Mouse (Mus musculus): ENCODE results near the gene Nlrc4. TPM values are rescaled to one million over a fixed set of nuclear protein-coding genes. Genes with fewer than 3 reads are reported as not detected.

Nlrc4 gene
- polyA plus RNA-seq, 1 experiment from 2014 or later: 0.20 TPM

DNA sequence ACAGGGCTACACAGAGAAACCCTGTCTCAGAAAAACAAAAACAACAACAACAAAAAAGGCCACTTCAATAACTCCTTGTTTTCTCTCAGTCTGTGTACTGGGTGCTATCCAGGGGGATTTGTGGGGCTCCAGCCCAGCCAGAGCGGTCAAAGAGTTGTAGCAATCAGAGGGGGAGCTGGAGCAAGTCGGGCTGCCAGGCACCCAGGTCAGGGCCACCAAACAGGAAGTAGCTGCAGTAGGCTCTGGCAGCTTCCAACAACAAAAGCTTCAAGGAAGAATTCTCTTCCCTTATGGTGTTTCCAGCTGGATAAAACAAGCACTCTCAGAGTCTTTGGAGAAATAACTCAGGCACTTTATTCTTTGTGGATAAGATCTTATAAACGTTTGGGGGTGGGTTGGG lies 5.0 kb downstream of the Nlrc4 start:
- Histone ChIP-seq H3K4me3 (ENCODE audit: low read depth, low read length) (no peak overlapping the region), H3K9ac (ENCODE audit: low read length) (no peak overlapping the region), H3K9me3 (ENCODE audit: control insufficient read depth, low read length) (no peaks in the 10 kb centered on the region), H3K27me3 (ENCODE audit: control insufficient read depth, insufficient read depth, low read length) (no peaks in the 10 kb centered on the region), H3K4me1 (ENCODE audit: control insufficient read depth, insufficient read depth, low read length) (no peaks in the 10 kb centered on the region), H3K27ac (replicated peaks; ENCODE audit: low read depth, low read length) (no peak overlapping the region), H3K4me2 (ENCODE audit: low read depth, severe bottlenecking) (no peak overlapping the region), H3K36me3 (ENCODE audit: control insufficient read depth, insufficient read depth, low read length) (no peaks in the 10 kb centered on the region)
- no peak for DNase-seq (ENCODE audit: low spot score)
- 75% methylated on average over 3 of the region's 3 CpGs for WGBS
- ATAC-seq (ENCODE audit: insufficient number of reproducible peaks, low FRiP score, low TSS enrichment, low read depth): no peak

DNA sequence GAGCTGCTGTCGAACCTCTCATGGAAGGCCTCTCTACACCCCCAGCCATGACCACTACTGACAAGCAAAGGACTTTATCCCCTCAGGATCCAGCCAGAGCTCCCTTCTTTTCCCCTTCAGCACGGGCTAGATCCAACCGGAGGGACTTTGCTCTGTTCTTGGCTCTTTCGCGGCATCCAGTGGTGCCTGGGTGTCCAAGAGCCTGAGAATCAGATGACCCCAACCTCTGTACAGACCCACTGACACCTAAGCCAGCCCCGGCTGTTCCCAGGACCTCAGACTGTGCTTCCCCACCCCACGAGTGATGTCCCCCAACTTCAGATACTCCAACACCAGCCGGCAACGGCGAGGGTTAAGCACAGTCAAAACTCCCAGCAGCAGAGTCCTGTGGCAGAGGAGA lies 9.2 kb downstream of the Nlrc4 start:
- no peak overlapping the region for H3K4me2 ChIP-seq (ENCODE audit: low read depth, severe bottlenecking)
- H3K36me3 ChIP-seq (ENCODE audit: control insufficient read depth, insufficient read depth, low read length): no peaks in the 10 kb centered on the region
- H3K27ac ChIP-seq (replicated peaks; ENCODE audit: low read depth, low read length): no peak overlapping the region
- 91% methylated on average over 10 of the region's 10 CpGs for WGBS
- H3K27me3 ChIP-seq (ENCODE audit: control insufficient read depth, insufficient read depth, low read length): no peaks in the 10 kb centered on the region
- no peak for DNase-seq (ENCODE audit: low spot score)
- no peak overlapping the region for H3K4me3 ChIP-seq (ENCODE audit: low read depth, low read length)
- no peaks in the 10 kb centered on the region for H3K9me3 ChIP-seq (ENCODE audit: control insufficient read depth, low read length)
- H3K9ac ChIP-seq (ENCODE audit: low read length): no peak overlapping the region
- ATAC-seq (ENCODE audit: insufficient number of reproducible peaks, low FRiP score, low TSS enrichment, low read depth): no peak
- H3K4me1 ChIP-seq (ENCODE audit: control insufficient read depth, insufficient read depth, low read length): no peaks in the 10 kb centered on the region

DNA sequence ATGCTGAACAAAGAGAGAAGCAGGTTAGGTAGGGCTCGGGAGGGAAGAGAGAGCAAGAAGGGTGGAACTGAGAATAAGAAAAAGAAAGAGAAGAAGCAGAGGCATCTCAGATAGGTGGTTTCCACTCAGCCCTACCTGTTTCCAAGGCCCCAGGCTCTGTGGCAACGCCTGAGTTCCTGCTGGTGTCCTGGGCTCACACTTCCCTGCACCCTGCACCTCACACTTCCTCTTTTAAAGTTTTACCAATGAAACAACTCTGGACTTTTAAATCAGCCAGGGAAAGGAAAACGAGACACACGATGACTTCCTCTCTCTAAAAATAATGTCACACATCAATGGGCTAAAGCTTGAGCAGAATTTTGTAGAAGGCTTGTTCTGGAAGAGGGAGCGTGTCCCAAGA lies 18.5 kb downstream of the Nlrc4 start:
- Histone ChIP-seq H3K9ac (ENCODE audit: low read length) (no peak overlapping the region), H3K27me3 (ENCODE audit: control insufficient read depth, insufficient read depth, low read length) (no peaks in the 10 kb centered on the region), H3K4me1 (ENCODE audit: control insufficient read depth, insufficient read depth, low read length) (no peaks in the 10 kb centered on the region), H3K4me3 (ENCODE audit: low read depth, low read length) (no peak overlapping the region), H3K36me3 (ENCODE audit: control insufficient read depth, insufficient read depth, low read length) (no peaks in the 10 kb centered on the region), H3K27ac (replicated peaks; ENCODE audit: low read depth, low read length) (no peak overlapping the region), H3K9me3 (ENCODE audit: control insufficient read depth, low read length) (no peaks in the 10 kb centered on the region), H3K4me2 (ENCODE audit: low read depth, severe bottlenecking) (no peak overlapping the region)
- ATAC-seq (ENCODE audit: insufficient number of reproducible peaks, low FRiP score, low TSS enrichment, low read depth) (no peak), DNase-seq (ENCODE audit: low spot score) (no peak)
- WGBS: 82% methylated on average over 5 of the region's 5 CpGs

DNA sequence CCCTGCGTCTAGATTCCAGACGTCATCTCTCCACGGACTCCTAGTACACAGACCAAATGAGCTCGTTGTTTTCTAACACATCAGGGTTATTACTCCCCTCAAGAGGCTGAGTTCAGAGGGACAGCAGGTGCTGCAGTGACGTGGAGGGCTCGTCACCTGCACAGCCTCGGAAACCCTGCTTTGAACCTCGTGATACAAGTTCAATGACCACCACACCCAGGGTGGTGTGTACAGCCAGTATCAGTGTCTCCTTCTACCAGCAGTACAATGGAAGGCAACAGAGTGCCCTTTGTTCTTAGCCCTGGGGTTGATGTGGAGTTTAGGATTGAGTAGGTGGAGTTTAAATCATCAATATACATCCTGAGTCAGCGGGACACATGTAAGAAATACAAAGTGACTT lies 21.2 kb downstream of the Nlrc4 start:
- H3K4me2 ChIP-seq (ENCODE audit: low read depth, severe bottlenecking): no peak overlapping the region
- 83% methylated on average over 9 of the region's 9 CpGs for WGBS

DNA sequence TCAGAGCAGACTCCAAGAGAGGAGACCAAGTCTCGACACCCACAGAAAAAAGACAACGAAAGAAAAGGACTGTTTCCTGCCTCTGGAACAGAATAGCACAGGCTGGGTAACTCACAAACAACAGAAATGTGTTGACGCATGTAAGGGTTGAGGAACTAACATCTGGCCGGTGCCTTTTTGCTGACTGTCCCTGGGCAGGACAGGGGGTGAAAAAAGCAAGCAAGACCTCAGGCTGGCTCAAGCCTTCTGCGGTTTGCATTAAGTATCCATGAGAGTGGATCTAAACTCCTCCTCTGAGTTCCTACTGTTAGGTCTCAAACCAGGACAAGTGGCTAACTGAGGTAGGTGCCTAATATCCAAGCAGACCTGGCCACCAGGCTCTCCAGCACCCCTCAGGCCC lies 26.3 kb downstream of the Nlrc4 start:
- H3K4me1 ChIP-seq (ENCODE audit: control insufficient read depth, insufficient read depth, low read length): no peaks in the 10 kb centered on the region
- no peak overlapping the region for H3K27ac ChIP-seq (replicated peaks; ENCODE audit: low read depth, low read length)
- H3K4me3 ChIP-seq (ENCODE audit: low read depth, low read length): no peak overlapping the region
- no peaks in the 10 kb centered on the region for H3K27me3 ChIP-seq (ENCODE audit: control insufficient read depth, insufficient read depth, low read length)
- no peak overlapping the region for H3K9ac ChIP-seq (ENCODE audit: low read length)
- H3K4me2 ChIP-seq (ENCODE audit: low read depth, severe bottlenecking): no peak overlapping the region
- no peak for DNase-seq (ENCODE audit: low spot score)
- 93% methylated on average over 5 of the region's 5 CpGs for WGBS
- H3K36me3 ChIP-seq (ENCODE audit: control insufficient read depth, insufficient read depth, low read length): no peaks in the 10 kb centered on the region
- H3K9me3 ChIP-seq (ENCODE audit: control insufficient read depth, low read length): no peaks in the 10 kb centered on the region
- no peak for ATAC-seq (ENCODE audit: insufficient number of reproducible peaks, low FRiP score, low TSS enrichment, low read depth)

More for the DNA sequence above, 21.2 kb downstream of the Nlrc4 start:
- no peak for DNase-seq (ENCODE audit: low spot score)
- Histone ChIP-seq H3K4me1 (ENCODE audit: control insufficient read depth, insufficient read depth, low read length) (no peaks in the 10 kb centered on the region), H3K9ac (ENCODE audit: low read length) (no peak overlapping the region), H3K4me3 (ENCODE audit: low read depth, low read length) (no peak overlapping the region), H3K36me3 (ENCODE audit: control insufficient read depth, insufficient read depth, low read length) (no peaks in the 10 kb centered on the region), H3K9me3 (ENCODE audit: control insufficient read depth, low read length) (no peaks in the 10 kb centered on the region), H3K27me3 (ENCODE audit: control insufficient read depth, insufficient read depth, low read length) (no peaks in the 10 kb centered on the region), H3K27ac (replicated peaks; ENCODE audit: low read depth, low read length) (no peak overlapping the region)
- no peak for ATAC-seq (ENCODE audit: insufficient number of reproducible peaks, low FRiP score, low TSS enrichment, low read depth)

DNA sequence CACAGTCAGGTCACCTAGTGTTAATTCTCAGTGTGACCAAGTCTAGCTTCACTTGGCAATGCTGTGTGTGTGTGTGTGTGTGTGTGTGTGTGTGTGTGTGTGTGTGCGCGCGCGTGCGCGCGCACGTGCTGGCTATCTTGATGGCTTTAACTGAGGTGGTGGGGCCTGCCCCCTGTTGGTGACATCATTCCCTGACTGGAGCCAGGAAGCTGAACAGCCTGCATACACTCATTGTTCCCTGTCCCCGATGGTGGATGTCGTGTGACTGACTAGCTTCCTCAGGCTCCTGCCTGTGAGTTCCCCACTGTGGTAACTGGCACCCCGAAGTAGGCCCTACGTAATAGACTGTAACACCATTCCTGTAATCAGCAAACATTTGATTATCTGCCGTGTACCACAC lies 27.5 kb downstream of the Nlrc4 start:
- no peak overlapping the region for H3K4me2 ChIP-seq (ENCODE audit: low read depth, severe bottlenecking)
- H3K36me3 ChIP-seq (ENCODE audit: control insufficient read depth, insufficient read depth, low read length): no peaks in the 10 kb centered on the region
- DNase-seq (ENCODE audit: low spot score) (peak; percentile 25), ATAC-seq (ENCODE audit: insufficient number of reproducible peaks, low FRiP score, low TSS enrichment, low read depth) (no peak)
- no peaks in the 10 kb centered on the region for H3K9me3 ChIP-seq (ENCODE audit: control insufficient read depth, low read length)
- H3K27me3 ChIP-seq (ENCODE audit: control insufficient read depth, insufficient read depth, low read length): no peaks in the 10 kb centered on the region
- WGBS: 77% methylated on average over 13 of the region's 13 CpGs
- no peaks in the 10 kb centered on the region for H3K4me1 ChIP-seq (ENCODE audit: control insufficient read depth, insufficient read depth, low read length)
- no peak overlapping the region for H3K27ac ChIP-seq (replicated peaks; ENCODE audit: low read depth, low read length)
- no peak overlapping the region for H3K9ac ChIP-seq (ENCODE audit: low read length)
- no peak overlapping the region for H3K4me3 ChIP-seq (ENCODE audit: low read depth, low read length)

DNA sequence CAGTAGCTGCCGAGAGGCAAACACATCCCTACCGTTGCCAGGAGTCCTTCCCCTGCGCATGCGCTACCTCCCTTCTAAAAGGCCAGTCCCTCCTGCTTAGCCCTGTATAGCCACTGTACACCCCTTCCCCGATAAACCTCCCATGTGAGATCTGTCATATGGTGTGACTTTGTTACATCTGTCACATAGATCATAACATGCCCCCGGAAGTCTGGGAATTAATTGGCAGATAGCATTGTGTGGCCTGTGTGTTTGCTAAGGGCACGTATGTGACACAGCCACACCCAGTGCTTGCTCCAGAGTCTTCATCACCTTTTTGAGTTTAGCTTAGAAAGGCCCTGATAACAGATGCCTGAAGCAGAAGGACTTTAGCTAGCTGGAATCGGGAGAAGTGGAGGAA lies 28.9 kb downstream of the Nlrc4 start:
- Histone ChIP-seq H3K36me3 (ENCODE audit: control insufficient read depth, insufficient read depth, low read length) (no peaks in the 10 kb centered on the region), H3K4me2 (ENCODE audit: low read depth, severe bottlenecking) (no peak overlapping the region), H3K4me1 (ENCODE audit: control insufficient read depth, insufficient read depth, low read length) (no peaks in the 10 kb centered on the region), H3K4me3 (ENCODE audit: low read depth, low read length) (no peak overlapping the region), H3K27ac (replicated peaks; ENCODE audit: low read depth, low read length) (no peak overlapping the region), H3K9ac (ENCODE audit: low read length) (no peak overlapping the region), H3K27me3 (ENCODE audit: control insufficient read depth, insufficient read depth, low read length) (no peaks in the 10 kb centered on the region), H3K9me3 (ENCODE audit: control insufficient read depth, low read length) (no peaks in the 10 kb centered on the region)
- WGBS: 90% methylated on average over 8 of the region's 8 CpGs
- ATAC-seq (ENCODE audit: insufficient number of reproducible peaks, low FRiP score, low TSS enrichment, low read depth) (no peak), DNase-seq (ENCODE audit: low spot score) (no peak)

DNA sequence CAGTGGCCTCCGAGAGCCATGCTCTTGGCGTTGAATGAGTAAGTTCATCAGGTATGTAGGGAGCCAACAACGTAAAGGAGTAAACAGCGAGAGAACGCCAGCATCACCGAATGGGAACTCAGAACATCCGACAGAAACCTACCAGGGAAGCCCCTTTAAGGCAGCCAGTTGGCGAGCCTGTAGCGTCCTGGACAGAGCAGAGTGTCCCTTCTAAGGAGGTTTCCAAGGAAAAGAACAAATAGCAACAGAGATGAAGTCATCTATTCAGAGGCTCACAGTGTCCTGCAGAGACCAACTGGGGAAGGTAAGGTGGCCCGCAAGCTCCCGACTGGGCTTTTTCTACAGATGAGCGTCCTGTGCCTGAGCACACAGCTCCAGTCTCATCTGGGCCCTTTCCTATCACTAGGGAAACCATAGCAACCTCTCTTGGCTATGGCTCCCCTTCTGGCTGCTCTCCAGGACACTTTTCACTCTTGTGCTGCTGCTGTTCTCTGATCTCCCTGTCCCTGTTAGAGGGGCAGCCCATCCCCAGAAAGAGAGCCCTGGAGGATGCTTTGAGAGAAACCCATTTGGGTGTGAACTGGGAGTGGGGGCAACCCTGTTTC lies 34.4 kb downstream of the Nlrc4 start:
- no peak for ATAC-seq (ENCODE audit: insufficient number of reproducible peaks, low FRiP score, low TSS enrichment, low read depth)
- WGBS: 93% methylated on average over 12 of the region's 12 CpGs
- no peak overlapping the region for H3K4me3 ChIP-seq (ENCODE audit: low read depth, low read length)
- no peak for DNase-seq (ENCODE audit: low spot score)
- no peak overlapping the region for H3K27ac ChIP-seq (replicated peaks; ENCODE audit: low read depth, low read length)
- no peaks in the 10 kb centered on the region for H3K27me3 ChIP-seq (ENCODE audit: control insufficient read depth, insufficient read depth, low read length)
- H3K4me2 ChIP-seq (ENCODE audit: low read depth, severe bottlenecking): no peak overlapping the region
- H3K9me3 ChIP-seq (ENCODE audit: control insufficient read depth, low read length): no peaks in the 10 kb centered on the region
- peaks cover 6% of the 10 kb centered on the region for H3K36me3 ChIP-seq (ENCODE audit: control insufficient read depth, insufficient read depth, low read length)
- H3K9ac ChIP-seq (ENCODE audit: low read length): no peak overlapping the region
- no peaks in the 10 kb centered on the region for H3K4me1 ChIP-seq (ENCODE audit: control insufficient read depth, insufficient read depth, low read length)

DNA sequence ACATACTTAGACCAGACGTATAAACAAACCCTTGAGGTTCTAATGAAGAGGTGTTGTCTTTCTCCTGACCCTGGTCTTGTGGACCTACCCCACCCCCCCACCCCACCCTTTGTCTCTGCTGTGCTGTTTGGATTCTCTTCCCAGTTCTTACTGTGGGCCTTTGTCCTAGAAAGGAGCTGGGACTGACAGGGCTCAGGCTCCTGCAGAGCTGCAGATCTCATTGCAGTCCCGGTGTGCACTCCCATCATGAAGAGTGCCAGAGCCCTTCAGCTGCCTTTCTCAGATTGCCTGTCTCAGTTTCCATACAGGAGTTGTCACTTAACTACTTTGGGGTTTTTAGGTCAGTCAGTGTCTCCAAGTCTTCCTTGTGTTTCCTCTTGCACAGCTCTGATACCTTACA lies 38.3 kb downstream of the Nlrc4 start:
- ATAC-seq (ENCODE audit: insufficient number of reproducible peaks, low FRiP score, low TSS enrichment, low read depth) (no peak), DNase-seq (ENCODE audit: low spot score) (no peak)
- H3K27ac ChIP-seq (replicated peaks; ENCODE audit: low read depth, low read length): no peak overlapping the region
- H3K4me2 ChIP-seq (ENCODE audit: low read depth, severe bottlenecking): no peak overlapping the region
- H3K36me3 ChIP-seq (ENCODE audit: control insufficient read depth, insufficient read depth, low read length): peaks cover 6% of the 10 kb centered on the region
- H3K9me3 ChIP-seq (ENCODE audit: control insufficient read depth, low read length): no peaks in the 10 kb centered on the region
- H3K27me3 ChIP-seq (ENCODE audit: control insufficient read depth, insufficient read depth, low read length): no peaks in the 10 kb centered on the region
- H3K9ac ChIP-seq (ENCODE audit: low read length): no peak overlapping the region
- H3K4me3 ChIP-seq (ENCODE audit: low read depth, low read length): no peak overlapping the region
- H3K4me1 ChIP-seq (ENCODE audit: control insufficient read depth, insufficient read depth, low read length): no peaks in the 10 kb centered on the region
- 89% methylated on average over 2 of the region's 2 CpGs for WGBS

All from limb, embryonic 11.5 days (tissue).